Mouse (Mus musculus): ENCODE results near the gene Cd63.

- TF ChIP-seq CTCF (IDR thresholded peaks at IDR 0.05; ENCODE audit: low read depth, low read length) (no peak), EP300 (IDR thresholded peaks at IDR 0.05; ENCODE audit: insufficient read depth, low read depth, low read length) (no peak)
Measured at GRCm38 (mm10) chr10:128928356-128928755, 27.6 kb downstream of the Cd63 start.

Measured in ES-Bruce4 (cell line).